Mouse (Mus musculus) thymus, postnatal 14 days (tissue): ENCODE results near the gene Rc3h1.
"Not testable (repeated sequence)": the region's sequence is repeated elsewhere in the genome, so short reads cannot be mapped to it uniquely, and the experiment has no call there.

ENCODE experiments used
- DNase-seq: peaks from one replicate; pipeline ENCODE4 v3.0.0; 2021

The Rc3h1 gene

GRCm38 (mm10) chr1:160968643-160969042 lies 62.4 kb downstream of the Rc3h1 start:
- no peak for DNase-seq

GRCm38 (mm10) chr1:160978071-160978735 lies 72.0 kb downstream of the Rc3h1 start, which contains the start of gene Serpinc1:
Gene Serpinc1, plus strand, starts transcription at chr1:160978585.
- DNase-seq = no peak

GRCm38 (mm10) chr1:160980021-160980420 lies 73.8 kb downstream of the Rc3h1 start:
- no peak for DNase-seq

GRCm38 (mm10) chr1:160980537-160981234 lies 74.5 kb downstream of the Rc3h1 start:
- no peak for DNase-seq

- DNase-seq = no peak
Observed at GRCm38 (mm10) chr1:160981337-160981736, 75.1 kb downstream of the Rc3h1 start.

GRCm38 (mm10) chr1:160982887-160983286 lies 76.7 kb downstream of the Rc3h1 start:
- DNase-seq = no peak

- DNase-seq = not testable (repeated sequence)
Observed at GRCm38 (mm10) chr1:160984731-160985130, 78.5 kb downstream of the Rc3h1 start.

- DNase-seq = no peak
Observed at GRCm38 (mm10) chr1:160985477-160985876, 79.3 kb downstream of the Rc3h1 start.

GRCm38 (mm10) chr1:160986881-160987635 lies 80.8 kb downstream of the Rc3h1 start:
- DNase-seq = no peak

- DNase-seq = no peak
Observed at GRCm38 (mm10) chr1:160989395-160989794, 83.2 kb downstream of the Rc3h1 start.

- DNase-seq = no peak
Observed at GRCm38 (mm10) chr1:160993851-160994250, 87.6 kb downstream of the Rc3h1 start.

GRCm38 (mm10) chr1:161004942-161005341 lies 98.7 kb downstream of the Rc3h1 start:
- DNase-seq = no peak

GRCm38 (mm10) chr1:161005526-161005925 lies 99.3 kb downstream of the Rc3h1 start:
- DNase-seq = no peak

GRCm38 (mm10) chr1:161006471-161006870 lies 100.3 kb downstream of the Rc3h1 start:
- no peak for DNase-seq

GRCm38 (mm10) chr1:161008038-161008437 lies 101.8 kb downstream of the Rc3h1 start:
- no peak for DNase-seq

GRCm38 (mm10) chr1:161010436-161010835 lies 104.2 kb downstream of the Rc3h1 start:
- no peak for DNase-seq

- no peak for DNase-seq
Observed at GRCm38 (mm10) chr1:161016378-161016777, 110.2 kb downstream of the Rc3h1 start.

GRCm38 (mm10) chr1:161020051-161020450 lies 113.8 kb downstream of the Rc3h1 start:
- DNase-seq = no peak
